Mouse (Mus musculus) E14TG2a.4 (cell line): ENCODE measurements around the gene Micu1.

Source experiments
- H3K27me3 ChIP-seq: 2 replicates; pipeline ENCODE4 v1.6.1; 2014; ENCODE audit warnings: low read length, control low read depth; ENCODE audit not compliant: insufficient read depth
- H3K36me3 ChIP-seq: 2 replicates; pipeline ENCODE4 v1.6.1; 2014; ENCODE audit warnings: low read length, control low read depth; ENCODE audit not compliant: insufficient read depth
- H3K4me1 ChIP-seq: replicated peaks from 2 replicates; pipeline ENCODE4 v1.6.1; 2014; ENCODE audit warnings: low read depth, low read length, control low read depth
- H3K4me3 ChIP-seq: replicated peaks from 2 replicates; pipeline ENCODE4 v1.5.1; 2014; ENCODE audit warnings: mild to moderate bottlenecking, low read length
- H3K9me3 ChIP-seq: 2 replicates; pipeline ENCODE4 v1.6.1; 2014; ENCODE audit warnings: low read length, control low read depth
- CTCF ChIP-seq: conservative IDR thresholded peaks from 2 replicates; pipeline ENCODE4 v1.5.1; 2014; ENCODE audit warnings: low read length
- NANOG ChIP-seq: IDR thresholded peaks from 2 replicates; pipeline ENCODE4 v1.6.1; 2014; ENCODE audit warnings: borderline replicate concordance, low read length, mixed read lengths
- POU5F1 ChIP-seq: IDR thresholded peaks from 2 replicates; pipeline ENCODE4 v1.6.1; 2014; ENCODE audit warnings: low read length, borderline replicate concordance

The Micu1 gene

DNA sequence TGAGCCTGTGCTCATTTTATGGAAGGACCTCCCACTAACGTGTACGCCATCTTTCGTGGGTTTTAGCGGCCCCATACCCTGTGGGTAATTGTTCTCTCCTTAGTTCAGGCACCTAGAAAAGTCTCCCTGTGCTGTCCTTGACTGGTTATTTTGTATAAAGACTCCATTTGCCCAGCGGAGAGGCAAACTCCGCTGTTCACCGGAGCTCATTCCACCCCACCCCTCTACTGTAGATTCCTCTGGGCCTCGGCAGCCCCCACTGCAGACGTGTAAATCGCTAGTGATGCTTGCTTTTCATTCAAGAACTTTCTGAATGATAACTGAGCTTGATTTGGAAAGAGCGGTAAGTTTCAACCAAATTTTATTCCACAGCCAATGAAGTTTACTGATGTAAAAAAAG lies 53.4 kb downstream of the Micu1 start:
- peak overlapping the region; percentile 52 for H3K4me3 ChIP-seq
- H3K36me3 ChIP-seq, result 0 out of 2 replicates have a peak, but pooled peaks cover 3% of the 10 kb centered on the region
- TF ChIP-seq POU5F1, result no peak
- no peak for TF ChIP-seq CTCF
- no peak for TF ChIP-seq NANOG
- H3K4me1 ChIP-seq, result peaks cover 50% of the 10 kb centered on the region
- H3K27me3 ChIP-seq, result no peaks in the 10 kb centered on the region
- no peaks in the 10 kb centered on the region for H3K9me3 ChIP-seq

DNA sequence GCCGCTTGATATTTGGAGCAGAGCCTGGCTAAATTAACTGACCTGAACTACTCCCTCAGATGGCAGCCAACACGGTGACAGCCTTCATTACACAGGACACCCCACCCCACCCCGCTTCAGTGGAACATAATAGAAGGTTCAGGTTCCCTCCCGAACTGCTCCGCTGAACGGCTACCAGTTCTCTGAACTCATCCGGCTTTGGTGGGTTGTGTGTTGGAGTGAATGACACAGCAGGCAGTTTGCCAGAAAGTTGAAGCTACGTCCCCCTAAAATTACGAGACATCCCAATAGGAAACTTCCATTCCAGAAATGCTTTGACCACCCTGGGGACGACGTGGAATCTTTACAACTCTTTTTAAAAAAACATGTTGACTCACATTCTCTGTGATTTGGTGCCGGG lies 53.8 kb downstream of the Micu1 start:
- Histone ChIP-seq H3K4me3 (peak overlapping the region; percentile 52), H3K4me1 (peaks cover 50% of the 10 kb centered on the region), H3K27me3 (no peaks in the 10 kb centered on the region), H3K36me3 (0 out of 2 replicates have a peak, but pooled peaks cover 3% of the 10 kb centered on the region), H3K9me3 (no peaks in the 10 kb centered on the region)
- TF ChIP-seq POU5F1, result no peak
- TF ChIP-seq NANOG, result no peak
- no peak for TF ChIP-seq CTCF

DNA sequence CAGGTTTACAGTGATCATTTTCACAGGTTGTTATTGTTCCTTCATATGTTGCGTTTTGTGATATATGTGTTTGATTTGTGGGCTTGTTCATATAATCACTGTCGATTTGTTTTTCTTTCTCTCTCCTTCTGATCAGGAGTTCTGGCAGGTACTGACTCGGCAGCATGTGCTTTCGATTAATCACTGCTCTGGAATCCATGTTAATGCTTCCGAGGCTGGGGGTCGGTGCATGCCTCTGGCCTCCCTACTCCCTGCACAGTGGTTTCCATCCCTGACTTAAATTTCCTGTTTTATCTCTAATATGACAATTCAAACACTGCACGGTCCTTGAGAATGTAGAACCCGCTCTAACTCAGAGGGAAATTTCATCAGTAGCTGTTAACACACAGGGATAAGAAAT lies 54.3 kb downstream of the Micu1 start:
- TF ChIP-seq NANOG (no peak), POU5F1 (no peak), CTCF (no peak)
- H3K4me1 ChIP-seq, result peaks cover 50% of the 10 kb centered on the region
- no peaks in the 10 kb centered on the region for H3K27me3 ChIP-seq
- 0 out of 2 replicates have a peak, but pooled peaks cover 3% of the 10 kb centered on the region for H3K36me3 ChIP-seq
- H3K4me3 ChIP-seq, result no peak overlapping the region
- H3K9me3 ChIP-seq, result no peaks in the 10 kb centered on the region

DNA sequence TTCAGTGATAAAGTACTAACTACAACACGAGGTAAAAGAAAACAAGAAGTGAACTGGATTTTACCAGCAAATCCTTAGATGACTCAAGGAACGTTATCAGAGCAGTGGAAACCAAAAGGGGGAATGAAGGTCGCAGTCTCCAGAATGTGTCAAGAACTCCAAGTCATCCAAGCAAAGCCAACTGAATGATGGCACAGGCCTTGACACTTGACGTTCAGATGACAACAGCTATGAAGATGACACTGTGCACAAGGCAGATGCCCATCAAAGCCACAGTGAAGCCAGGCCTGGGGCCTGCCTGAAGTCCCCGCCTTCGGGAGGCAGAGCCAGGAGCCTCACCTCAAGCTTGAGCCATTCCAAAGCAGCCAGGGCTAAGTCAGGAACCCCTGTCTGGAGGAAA lies 62.5 kb downstream of the Micu1 start:
- Histone ChIP-seq H3K4me1 (0 out of 2 replicates have a peak, but pooled peaks cover 8% of the 10 kb centered on the region), H3K4me3 (no peak overlapping the region), H3K36me3 (0 out of 2 replicates have a peak, but pooled peaks cover 3% of the 10 kb centered on the region), H3K27me3 (no peaks in the 10 kb centered on the region), H3K9me3 (no peaks in the 10 kb centered on the region)
- TF ChIP-seq NANOG (no peak), CTCF (no peak), POU5F1 (no peak)

DNA sequence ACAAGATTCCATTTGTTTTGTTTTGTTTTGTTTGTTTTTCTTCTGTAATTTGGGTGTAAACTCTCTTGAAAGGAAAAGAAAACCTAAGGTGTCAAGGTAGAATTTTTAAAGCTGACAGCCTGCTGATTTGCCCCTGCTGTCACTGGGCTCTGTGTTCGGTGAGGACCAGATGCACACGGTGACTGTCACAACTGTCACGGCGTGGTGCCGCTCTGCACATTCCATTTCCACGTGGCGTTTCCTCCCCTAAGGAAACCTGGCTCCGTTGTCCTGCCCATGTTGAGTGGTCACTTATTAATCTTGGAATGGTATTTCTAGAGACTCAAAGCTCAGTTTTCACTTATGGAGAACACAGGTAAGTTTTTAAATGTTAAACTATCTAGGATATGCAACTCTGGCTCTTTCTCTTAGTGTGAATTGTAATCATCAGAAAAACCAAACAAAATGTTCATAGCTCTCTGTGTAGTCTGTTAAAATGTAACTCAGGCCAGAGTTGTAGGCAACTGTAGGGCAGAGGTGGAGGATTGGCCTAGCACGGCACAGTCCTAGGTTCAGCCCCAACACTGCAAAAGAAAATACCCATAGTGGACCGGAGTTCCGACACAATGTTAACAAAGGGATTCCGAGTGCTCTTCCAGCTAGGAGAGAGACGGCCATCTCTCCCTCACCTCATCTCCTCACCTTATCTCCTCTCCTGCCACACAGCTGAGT lies 66.2 kb downstream of the Micu1 start:
- no peaks in the 10 kb centered on the region for H3K36me3 ChIP-seq
- peaks cover 8% of the 10 kb centered on the region; the same call in 1 of the 2 replicates for H3K4me1 ChIP-seq
- no peak for TF ChIP-seq NANOG
- TF ChIP-seq CTCF, result no peak
- TF ChIP-seq POU5F1, result no peak
- H3K4me3 ChIP-seq, result no peak overlapping the region
- H3K9me3 ChIP-seq, result no peaks in the 10 kb centered on the region
- H3K27me3 ChIP-seq, result no peaks in the 10 kb centered on the region

DNA sequence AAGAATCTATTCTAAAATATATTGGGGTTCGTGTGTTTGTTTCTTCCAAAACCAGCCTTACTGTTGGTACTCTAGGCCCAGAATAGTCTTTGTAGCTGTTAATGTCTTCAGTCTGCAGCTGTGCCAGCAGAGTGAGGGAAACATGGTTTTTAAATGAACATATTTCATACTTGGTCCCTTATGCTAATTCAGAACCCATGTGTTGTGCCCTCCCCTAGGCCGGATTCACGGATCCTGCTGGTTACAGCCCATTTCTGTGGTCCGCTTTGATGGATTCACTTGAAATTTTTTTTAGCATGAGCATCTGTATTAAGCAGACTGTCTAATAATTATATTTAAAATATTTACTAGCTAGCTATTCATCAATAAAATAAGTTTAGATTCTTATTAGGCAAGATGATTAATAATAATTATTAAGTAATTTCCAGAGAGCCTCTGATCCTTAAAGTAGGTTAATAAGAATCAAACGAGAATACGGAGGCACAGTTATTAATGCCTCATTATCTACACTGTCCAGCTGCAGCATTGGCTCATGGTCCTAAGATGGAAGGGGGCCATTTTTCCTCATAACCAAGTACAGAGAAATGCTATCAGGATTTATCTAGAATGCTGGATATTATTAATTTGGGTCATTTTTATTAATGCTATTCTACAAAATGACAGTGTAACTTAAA lies 69.2 kb downstream of the Micu1 start:
- H3K9me3 ChIP-seq, result no peaks in the 10 kb centered on the region
- TF ChIP-seq NANOG, result no peak
- no peak for TF ChIP-seq POU5F1
- TF ChIP-seq CTCF, result no peak
- H3K4me1 ChIP-seq, result peaks cover 6% of the 10 kb centered on the region; the same call in 1 of the 2 replicates
- no peaks in the 10 kb centered on the region for H3K36me3 ChIP-seq
- H3K4me3 ChIP-seq, result no peak overlapping the region
- no peaks in the 10 kb centered on the region for H3K27me3 ChIP-seq

DNA sequence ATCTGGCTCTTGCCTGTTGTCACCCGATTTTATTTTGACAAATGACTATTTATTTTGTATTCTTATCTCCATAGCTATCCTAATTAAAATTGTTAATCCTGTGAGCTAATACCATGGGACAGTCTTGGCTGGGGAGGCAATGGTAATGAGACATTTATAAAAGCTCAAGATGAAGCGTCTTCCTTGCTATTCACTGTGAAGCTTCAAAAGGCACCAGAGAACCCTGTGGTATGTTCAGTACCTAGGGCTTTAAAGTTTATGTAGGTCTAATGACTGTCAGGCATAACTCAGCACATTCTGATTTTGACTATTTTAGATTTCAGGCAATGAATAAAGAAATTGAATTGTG lies 69.7 kb downstream of the Micu1 start:
- H3K36me3 ChIP-seq, result no peaks in the 10 kb centered on the region
- peaks cover 1% of the 10 kb centered on the region; the same call in 1 of the 2 replicates for H3K4me1 ChIP-seq
- no peak for TF ChIP-seq POU5F1
- TF ChIP-seq NANOG, result no peak
- no peak for TF ChIP-seq CTCF
- H3K4me3 ChIP-seq, result no peak overlapping the region
- no peaks in the 10 kb centered on the region for H3K9me3 ChIP-seq
- H3K27me3 ChIP-seq, result no peaks in the 10 kb centered on the region

DNA sequence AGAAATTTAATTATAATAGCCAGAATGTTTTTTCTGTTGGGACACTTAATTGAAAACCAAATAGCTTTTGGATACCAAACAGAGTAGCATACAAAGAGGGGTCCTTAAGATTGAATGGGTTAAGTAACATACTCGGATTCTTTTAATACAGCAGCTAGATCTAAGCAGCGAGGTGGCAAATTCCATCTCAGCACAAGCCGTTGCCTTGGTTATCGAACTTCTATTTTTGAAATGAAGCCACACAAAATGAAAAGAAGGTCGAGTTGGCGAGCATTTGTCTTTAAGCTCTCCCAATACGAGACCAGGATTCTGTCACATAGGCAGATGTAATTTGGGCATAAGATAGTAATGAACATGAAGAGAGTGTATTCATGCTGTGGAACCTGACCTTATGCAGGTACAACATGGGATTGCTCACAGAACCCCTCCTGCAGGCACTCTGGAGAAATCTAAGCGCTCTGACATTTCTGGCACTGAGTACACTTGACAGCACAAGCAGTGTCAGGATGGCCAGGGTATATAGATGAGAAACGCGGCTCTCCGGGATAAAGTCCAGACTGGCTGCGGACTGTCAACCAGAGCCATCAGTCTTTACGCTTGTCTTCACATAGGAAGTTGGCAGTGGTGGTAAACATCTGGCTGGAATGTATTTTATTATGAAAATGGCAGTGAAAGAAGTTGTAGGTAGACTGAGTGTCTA lies 71.3 kb downstream of the Micu1 start:
- Histone ChIP-seq H3K4me3 (no peak overlapping the region), H3K36me3 (no peaks in the 10 kb centered on the region), H3K9me3 (no peaks in the 10 kb centered on the region), H3K4me1 (no peaks in the 10 kb centered on the region; the same call in 1 of the 2 replicates), H3K27me3 (no peaks in the 10 kb centered on the region)
- TF ChIP-seq CTCF (no peak), POU5F1 (no peak), NANOG (no peak)
